Mouse (Mus musculus): ENCODE measurements around the gene Pitpnm2. TPM values are rescaled to one million over a fixed set of nuclear protein-coding genes. Genes with fewer than 3 reads are reported as not detected.

The Pitpnm2 gene
- polyA plus RNA-seq, 1 experiment: 5.3 TPM

DNA sequence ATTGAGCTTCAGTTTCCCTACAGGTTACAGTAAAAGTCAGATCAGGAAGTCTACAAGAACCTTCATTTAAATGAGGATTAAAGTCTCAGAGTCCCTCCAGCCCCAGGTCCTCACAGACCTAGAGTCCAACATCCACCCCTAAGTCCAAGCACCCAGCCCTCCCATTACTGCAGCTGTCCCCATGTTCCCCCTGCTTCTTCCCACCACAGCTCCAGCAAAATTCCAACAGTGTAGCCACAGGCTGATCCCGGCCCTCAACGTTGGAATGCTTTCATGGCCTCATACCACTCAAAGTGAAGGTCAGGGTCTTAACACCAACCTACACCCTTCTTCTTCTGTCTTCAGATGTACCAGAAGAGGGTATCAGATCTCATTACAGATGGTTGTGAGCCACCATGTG, 37.9 kb downstream of the Pitpnm2 start:
- Histone ChIP-seq H3K27me3 (ENCODE audit: control insufficient read depth, insufficient read depth, insufficient read length) (no peaks in the 10 kb centered on the region), H3K4me2 (ENCODE audit: low read depth) (no peak overlapping the region), H3K4me3 (no peak overlapping the region), H3K36me3 (ENCODE audit: control insufficient read depth, insufficient read depth) (no peaks in the 10 kb centered on the region), H3ac (ENCODE audit: control insufficient read depth, insufficient read length) (no peak overlapping the region), H3K79me2 (ENCODE audit: control insufficient read depth, insufficient read depth) (no peaks in the 10 kb centered on the region)
- TF ChIP-seq SRF (IDR thresholded peaks at IDR 0.05; ENCODE audit: control insufficient read depth, insufficient read length, low read depth) (no peak), MAX (IDR thresholded peaks at IDR 0.05; ENCODE audit: low read depth) (no peak), TCF12 (IDR thresholded peaks at IDR 0.05; ENCODE audit: insufficient read depth, poor library complexity, severe bottlenecking) (peak; percentile 32), MYOG (IDR thresholded peaks at IDR 0.05; ENCODE audit: control insufficient read depth in 1 of 3, insufficient read depth in 1 of 3, insufficient read length in 2 of 3, low read depth in 2 of 3) (peak in 2 of 3 experiments; percentile 19 to 56), E2F4 (IDR thresholded peaks at IDR 0.05; ENCODE audit: insufficient read depth) (no peak), POLR2AphosphoS2 (IDR thresholded peaks at IDR 0.05; ENCODE audit: insufficient read length, low read depth) (no peak), REST (IDR thresholded peaks at IDR 0.05; ENCODE audit: insufficient read depth, insufficient read length) (no peak), USF1 (IDR thresholded peaks at IDR 0.05; ENCODE audit: low read depth) (no peak), MYOD1 (IDR thresholded peaks at IDR 0.05; ENCODE audit: control insufficient read depth in 1 of 3, insufficient read length in 2 of 3, low read depth in 2 of 3) (peak in 2 of 3 experiments; percentile 26 to 71)

DNA sequence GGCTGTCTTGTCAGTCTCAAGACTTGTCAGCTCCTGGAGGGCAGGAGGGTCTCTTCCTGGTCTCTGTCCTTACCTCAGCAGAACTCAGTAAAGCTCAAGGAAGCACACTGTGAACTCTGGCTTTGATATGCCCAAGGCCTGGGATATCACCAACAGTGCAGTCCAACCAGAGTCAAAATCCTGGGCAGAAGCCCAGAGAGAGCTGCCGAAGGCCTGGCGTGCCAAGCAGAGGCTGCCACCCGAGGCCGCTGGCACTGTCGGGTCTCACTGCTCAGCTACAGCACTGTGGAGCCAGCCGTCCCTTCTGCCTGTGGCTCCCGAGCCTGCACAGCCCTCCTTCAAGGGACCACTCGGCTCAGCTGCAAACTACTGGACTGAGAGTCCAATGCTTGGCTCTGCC, 38.3 kb downstream of the Pitpnm2 start:
- no peaks in the 10 kb centered on the region for H3K36me3 ChIP-seq (ENCODE audit: control insufficient read depth, insufficient read depth)
- H3K79me2 ChIP-seq (ENCODE audit: control insufficient read depth, insufficient read depth): no peaks in the 10 kb centered on the region
- no peaks in the 10 kb centered on the region for H3K27me3 ChIP-seq (ENCODE audit: control insufficient read depth, insufficient read depth, insufficient read length)
- no peak overlapping the region for H3K4me2 ChIP-seq (ENCODE audit: low read depth)
- H3K4me3 ChIP-seq: no peak overlapping the region
- no peak for TF ChIP-seq TCF12 (IDR thresholded peaks at IDR 0.05; ENCODE audit: insufficient read depth, poor library complexity, severe bottlenecking)
- TF ChIP-seq REST (IDR thresholded peaks at IDR 0.05; ENCODE audit: insufficient read depth, insufficient read length): no peak
- TF ChIP-seq MYOD1 (IDR thresholded peaks at IDR 0.05; ENCODE audit: control insufficient read depth in 1 of 3, insufficient read length in 2 of 3, low read depth in 2 of 3): no peak
- TF ChIP-seq MAX (IDR thresholded peaks at IDR 0.05; ENCODE audit: low read depth): no peak
- no peak for TF ChIP-seq TCF3 (IDR thresholded peaks at IDR 0.05; ENCODE audit: insufficient read length, low read depth)
- TF ChIP-seq POLR2AphosphoS2 (IDR thresholded peaks at IDR 0.05; ENCODE audit: insufficient read length, low read depth): no peak
- TF ChIP-seq MYOG (IDR thresholded peaks at IDR 0.05; ENCODE audit: control insufficient read depth in 1 of 3, insufficient read depth in 1 of 3, insufficient read length in 2 of 3, low read depth in 2 of 3): no peak
- no peak for TF ChIP-seq POLR2A (IDR thresholded peaks at IDR 0.05; ENCODE audit: insufficient read length, low read depth)
- TF ChIP-seq SRF (IDR thresholded peaks at IDR 0.05; ENCODE audit: control insufficient read depth, insufficient read length, low read depth): no peak
- TF ChIP-seq E2F4 (IDR thresholded peaks at IDR 0.05; ENCODE audit: insufficient read depth): no peak
- no peak overlapping the region for H3ac ChIP-seq (ENCODE audit: control insufficient read depth, insufficient read length)

DNA sequence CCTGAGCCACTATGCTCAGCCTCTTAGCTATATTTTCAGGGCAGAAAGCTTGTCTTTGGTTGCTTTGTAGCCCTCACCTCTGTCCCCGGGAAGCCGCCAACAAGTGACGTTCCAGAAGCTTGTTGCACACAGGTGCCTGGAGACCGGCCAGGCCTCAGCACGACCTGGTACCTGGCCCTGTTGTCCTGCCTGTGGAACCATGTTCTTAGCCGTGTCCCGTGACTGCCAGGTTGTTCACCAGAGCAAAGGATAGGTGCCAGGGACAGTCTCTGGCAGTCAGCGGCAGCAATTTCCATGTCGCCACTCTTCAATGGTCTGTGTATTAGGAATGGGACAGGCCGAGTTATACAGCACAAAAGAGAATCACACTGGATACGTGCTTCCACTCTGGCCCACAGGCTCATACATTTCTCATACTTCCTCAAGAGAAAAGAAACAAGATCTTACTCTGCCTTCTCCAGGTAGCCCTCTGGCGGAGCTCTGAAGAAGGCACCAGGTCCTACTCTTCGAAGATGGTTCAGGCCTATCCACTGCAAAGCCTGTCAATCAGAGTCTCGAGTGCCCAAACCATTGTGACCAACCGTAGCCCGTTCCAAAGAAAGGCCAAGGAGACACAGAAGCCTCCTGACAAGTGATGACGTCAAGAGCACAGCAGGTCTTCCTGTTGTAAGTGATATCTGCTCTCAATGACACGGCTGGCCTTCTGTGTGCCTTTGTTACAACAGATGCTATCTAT, 39.1 kb downstream of the Pitpnm2 start:
- Histone ChIP-seq H3ac (ENCODE audit: control insufficient read depth, insufficient read length) (no peak overlapping the region), H3K79me2 (ENCODE audit: control insufficient read depth, insufficient read depth) (no peaks in the 10 kb centered on the region), H3K4me2 (ENCODE audit: low read depth) (no peak overlapping the region), H3K27me3 (ENCODE audit: control insufficient read depth, insufficient read depth, insufficient read length) (no peaks in the 10 kb centered on the region), H3K4me3 (no peak overlapping the region), H3K36me3 (ENCODE audit: control insufficient read depth, insufficient read depth) (no peaks in the 10 kb centered on the region)
- no peak for TF ChIP-seq POLR2A (IDR thresholded peaks at IDR 0.05; ENCODE audit: insufficient read length, low read depth)
- no peak for TF ChIP-seq USF1 (IDR thresholded peaks at IDR 0.05; ENCODE audit: low read depth)
- no peak for TF ChIP-seq SRF (IDR thresholded peaks at IDR 0.05; ENCODE audit: control insufficient read depth, insufficient read length, low read depth)
- no peak for TF ChIP-seq TCF3 (IDR thresholded peaks at IDR 0.05; ENCODE audit: insufficient read length, low read depth)
- no peak for TF ChIP-seq MAX (IDR thresholded peaks at IDR 0.05; ENCODE audit: low read depth)
- no peak for TF ChIP-seq POLR2AphosphoS2 (IDR thresholded peaks at IDR 0.05; ENCODE audit: insufficient read length, low read depth)

DNA sequence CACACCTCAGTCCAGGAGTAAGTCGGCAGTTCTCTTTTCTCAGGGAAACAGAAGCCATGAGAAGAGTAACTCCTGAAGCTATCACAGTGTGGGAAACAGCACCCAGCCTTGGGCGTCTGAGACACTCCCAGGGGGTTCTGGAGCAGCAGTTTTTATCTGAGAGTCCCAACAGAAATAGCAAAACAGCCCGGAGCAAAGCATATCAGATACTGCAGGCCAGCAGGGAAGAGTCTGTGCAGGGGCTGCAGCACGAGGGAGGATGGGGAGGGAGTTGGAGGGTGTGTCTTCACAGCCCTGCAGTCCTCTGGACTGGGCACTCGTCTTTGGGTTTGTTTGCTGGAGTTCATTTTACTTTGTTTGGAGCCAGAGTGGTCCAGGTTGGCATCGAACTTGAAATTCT, 39.7 kb downstream of the Pitpnm2 start:
- Histone ChIP-seq H3K4me2 (ENCODE audit: low read depth) (no peak overlapping the region), H3K27me3 (ENCODE audit: control insufficient read depth, insufficient read depth, insufficient read length) (no peaks in the 10 kb centered on the region), H3ac (ENCODE audit: control insufficient read depth, insufficient read length) (no peak overlapping the region), H3K4me3 (no peak overlapping the region), H3K79me2 (ENCODE audit: control insufficient read depth, insufficient read depth) (no peaks in the 10 kb centered on the region), H3K36me3 (ENCODE audit: control insufficient read depth, insufficient read depth) (no peaks in the 10 kb centered on the region)
- TF ChIP-seq MYOG (IDR thresholded peaks at IDR 0.05; ENCODE audit: control insufficient read depth in 1 of 3, insufficient read depth in 1 of 3, insufficient read length in 2 of 3, low read depth in 2 of 3) (no peak), MYOD1 (IDR thresholded peaks at IDR 0.05; ENCODE audit: control insufficient read depth in 1 of 3, insufficient read length in 2 of 3, low read depth in 2 of 3) (no peak), POLR2A (IDR thresholded peaks at IDR 0.05; ENCODE audit: insufficient read length, low read depth) (no peak), SRF (IDR thresholded peaks at IDR 0.05; ENCODE audit: control insufficient read depth, insufficient read length, low read depth) (no peak), E2F4 (IDR thresholded peaks at IDR 0.05; ENCODE audit: insufficient read depth) (no peak), USF1 (IDR thresholded peaks at IDR 0.05; ENCODE audit: low read depth) (no peak), REST (IDR thresholded peaks at IDR 0.05; ENCODE audit: insufficient read depth, insufficient read length) (no peak), POLR2AphosphoS2 (IDR thresholded peaks at IDR 0.05; ENCODE audit: insufficient read length, low read depth) (no peak), CEBPB (IDR thresholded peaks at IDR 0.05; ENCODE audit: insufficient read depth, poor library complexity, severe bottlenecking) (no peak), MAX (IDR thresholded peaks at IDR 0.05; ENCODE audit: low read depth) (no peak), TCF3 (IDR thresholded peaks at IDR 0.05; ENCODE audit: insufficient read length, low read depth) (no peak), TCF12 (IDR thresholded peaks at IDR 0.05; ENCODE audit: insufficient read depth, poor library complexity, severe bottlenecking) (no peak)

DNA sequence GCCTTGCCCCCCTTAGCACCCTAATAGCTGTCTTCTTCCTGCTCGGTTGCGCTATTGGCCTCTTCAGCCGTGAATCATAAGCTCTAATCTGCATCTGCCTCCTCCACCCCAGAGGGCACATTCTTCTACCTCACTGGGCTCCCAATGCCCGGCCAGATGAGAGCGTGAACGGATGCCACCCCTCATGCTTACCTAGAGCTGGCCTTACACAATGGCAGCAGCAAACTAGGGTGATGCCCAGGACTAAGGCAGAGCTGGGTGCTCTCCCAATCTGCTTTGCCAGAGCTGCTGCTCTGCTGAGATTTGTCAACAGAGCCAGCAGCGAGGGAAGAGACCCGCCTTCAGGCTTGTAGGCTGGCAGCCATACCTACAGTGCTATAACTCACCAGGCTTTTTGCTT, 41.5 kb downstream of the Pitpnm2 start:
- Histone ChIP-seq H3K4me3 (no peak overlapping the region), H3ac (ENCODE audit: control insufficient read depth, insufficient read length) (no peak overlapping the region), H3K27me3 (ENCODE audit: control insufficient read depth, insufficient read depth, insufficient read length) (no peaks in the 10 kb centered on the region), H3K79me2 (ENCODE audit: control insufficient read depth, insufficient read depth) (no peaks in the 10 kb centered on the region), H3K4me2 (ENCODE audit: low read depth) (no peak overlapping the region), H3K36me3 (ENCODE audit: control insufficient read depth, insufficient read depth) (no peaks in the 10 kb centered on the region)
- TF ChIP-seq SRF (IDR thresholded peaks at IDR 0.05; ENCODE audit: control insufficient read depth, insufficient read length, low read depth) (no peak), CEBPB (IDR thresholded peaks at IDR 0.05; ENCODE audit: insufficient read depth, poor library complexity, severe bottlenecking) (no peak), POLR2AphosphoS2 (IDR thresholded peaks at IDR 0.05; ENCODE audit: insufficient read length, low read depth) (no peak), MYOG (IDR thresholded peaks at IDR 0.05; ENCODE audit: control insufficient read depth in 1 of 3, insufficient read depth in 1 of 3, insufficient read length in 2 of 3, low read depth in 2 of 3) (no peak), REST (IDR thresholded peaks at IDR 0.05; ENCODE audit: insufficient read depth, insufficient read length) (no peak), POLR2A (IDR thresholded peaks at IDR 0.05; ENCODE audit: insufficient read length, low read depth) (no peak), E2F4 (IDR thresholded peaks at IDR 0.05; ENCODE audit: insufficient read depth) (no peak), MAX (IDR thresholded peaks at IDR 0.05; ENCODE audit: low read depth) (no peak), TCF12 (IDR thresholded peaks at IDR 0.05; ENCODE audit: insufficient read depth, poor library complexity, severe bottlenecking) (no peak), TCF3 (IDR thresholded peaks at IDR 0.05; ENCODE audit: insufficient read length, low read depth) (no peak), USF1 (IDR thresholded peaks at IDR 0.05; ENCODE audit: low read depth) (no peak), MYOD1 (IDR thresholded peaks at IDR 0.05; ENCODE audit: control insufficient read depth in 1 of 3, insufficient read length in 2 of 3, low read depth in 2 of 3) (no peak)
